Mouse (Mus musculus): ENCODE results near the gene Nxph3.

The Nxph3 gene

GRCm38 (mm10) chr11:95493950-95494349, 20.4 kb downstream of the Nxph3 start:
- in situ Hi-C loops (cut with MboI, MseI) = no loop called here

GRCm38 (mm10) chr11:95493010-95493409, 21.4 kb downstream of the Nxph3 start:
- in situ Hi-C loops (cut with MboI, MseI) = no loop called here

GRCm38 (mm10) chr11:95492256-95492655, 22.1 kb downstream of the Nxph3 start:
- in situ Hi-C loops (cut with MboI, MseI) = no loop called here

- in situ Hi-C loops (cut with MboI, MseI) = no loop called here
Measured at GRCm38 (mm10) chr11:95490104-95490503, 24.3 kb downstream of the Nxph3 start.

GRCm38 (mm10) chr11:95487237-95487636, 27.1 kb downstream of the Nxph3 start:
- in situ Hi-C loops (cut with MboI, MseI) = no loop called here

- in situ Hi-C loops (cut with MboI, MseI) = no loop called here
Measured at GRCm38 (mm10) chr11:95485634-95486033, 28.7 kb downstream of the Nxph3 start.

GRCm38 (mm10) chr11:95480662-95481061, 33.7 kb downstream of the Nxph3 start:
- in situ Hi-C loops (cut with MboI, MseI) = no loop called here

GRCm38 (mm10) chr11:95479458-95479857, 34.9 kb downstream of the Nxph3 start:
- in situ Hi-C loops (cut with MboI, MseI) = loop anchor here (10.0 kb wide), 1 partner anchor 55 kb away; no protein-coding TSS in a partner anchor

GRCm38 (mm10) chr11:95476323-95476722, 38.0 kb downstream of the Nxph3 start:
- in situ Hi-C loops (cut with MboI, MseI) = loop anchor here (10.0 kb wide), 1 partner anchor 58 kb away; no protein-coding TSS in a partner anchor

- in situ Hi-C loops (cut with MboI, MseI) = loop anchor here (10.0 kb wide), 1 partner anchor 61 kb away; no protein-coding TSS in a partner anchor
Measured at GRCm38 (mm10) chr11:95473456-95473855, 40.9 kb downstream of the Nxph3 start.

GRCm38 (mm10) chr11:95472942-95473341, 41.4 kb downstream of the Nxph3 start:
- in situ Hi-C loops (cut with MboI, MseI) = loop anchor here (10.0 kb wide), 1 partner anchor 62 kb away; no protein-coding TSS in a partner anchor

GRCm38 (mm10) chr11:95467731-95468130, 46.6 kb downstream of the Nxph3 start:
- in situ Hi-C loops (cut with MboI, MseI) = no loop called here

- in situ Hi-C loops (cut with MboI, MseI) = no loop called here
Measured at GRCm38 (mm10) chr11:95462168-95462567, 52.2 kb downstream of the Nxph3 start.

- in situ Hi-C loops (cut with MboI, MseI) = no loop called here
Measured at GRCm38 (mm10) chr11:95460872-95461271, 53.5 kb downstream of the Nxph3 start.
